Comparison of ENCODE assay signal across 23 mouse cellular contexts in genomic region chr7:124502760-124503159, GRCm38 (mm10).
"Had no signal": no experiment of that assay in that cellular context is flagged by ENCODE, and none has a peak within 500 bp of the region (broad histone marks: within the 10 kb centered on the region; RNA-seq: fewer than 3 reads in every experiment).

No protein-coding gene starts in this region.

- H3K36me3 ChIP-seq: liver, embryonic 13.5 days; liver, embryonic 15.5 days; lung, embryonic 15.5 days; midbrain, embryonic 13.5 days; stomach, embryonic 15.5 days had no signal

- H3K4me3 ChIP-seq: liver, embryonic 13.5 days; liver, embryonic 15.5 days; lung, embryonic 15.5 days; megakaryocyte, embryonic 14.5 days; midbrain, embryonic 13.5 days; stomach, embryonic 15.5 days had no signal

- H3K9ac ChIP-seq: liver, embryonic 13.5 days; liver, embryonic 15.5 days; liver, postnatal 0 days; lung, embryonic 15.5 days; midbrain, embryonic 13.5 days; stomach, embryonic 15.5 days had no signal

- H3K4me1 ChIP-seq: liver, embryonic 13.5 days; liver, embryonic 15.5 days; lung, embryonic 15.5 days; megakaryocyte, embryonic 14.5 days; stomach, embryonic 15.5 days had no signal

- H3K4me2 ChIP-seq: liver, embryonic 13.5 days; liver, embryonic 15.5 days; lung, embryonic 15.5 days; midbrain, embryonic 11.5 days; midbrain, embryonic 13.5 days; stomach, embryonic 15.5 days had no signal

- H3K27ac ChIP-seq: liver, embryonic 13.5 days; liver, embryonic 15.5 days; lung, embryonic 15.5 days; macrophage; midbrain, embryonic 13.5 days; stomach, embryonic 15.5 days; stomach, postnatal 0 days had no signal

- ATAC-seq: liver, postnatal 0 days; lung, postnatal 0 days; midbrain, embryonic 13.5 days; midbrain, embryonic 16.5 days had no signal

- DNase-seq: liver, embryonic 13.5 days; liver, postnatal 0 days; lung, adult 2 months; lung, postnatal 14 days; lung, postnatal 36 days; retina, postnatal 1 day; right cerebral cortex, adult 18-20 months; right cerebral cortex, postnatal 25 days; right cerebral cortex, postnatal 4 days; spleen, adult 18-20 months; thymus, adult 2 months; thymus, postnatal 25 days; thymus, postnatal 4 days had no signal

- H3K27me3 ChIP-seq: liver, embryonic 13.5 days; liver, embryonic 15.5 days; lung, embryonic 15.5 days; megakaryocyte, embryonic 14.5 days; midbrain, embryonic 13.5 days; stomach, embryonic 15.5 days had no signal

- H3K9me3 ChIP-seq: liver, embryonic 13.5 days; liver, embryonic 15.5 days; lung, embryonic 15.5 days; megakaryocyte, embryonic 14.5 days; midbrain, embryonic 13.5 days; stomach, embryonic 15.5 days had no signal
